Mouse (Mus musculus): ENCODE results near the gene Ccn5.

DNA sequence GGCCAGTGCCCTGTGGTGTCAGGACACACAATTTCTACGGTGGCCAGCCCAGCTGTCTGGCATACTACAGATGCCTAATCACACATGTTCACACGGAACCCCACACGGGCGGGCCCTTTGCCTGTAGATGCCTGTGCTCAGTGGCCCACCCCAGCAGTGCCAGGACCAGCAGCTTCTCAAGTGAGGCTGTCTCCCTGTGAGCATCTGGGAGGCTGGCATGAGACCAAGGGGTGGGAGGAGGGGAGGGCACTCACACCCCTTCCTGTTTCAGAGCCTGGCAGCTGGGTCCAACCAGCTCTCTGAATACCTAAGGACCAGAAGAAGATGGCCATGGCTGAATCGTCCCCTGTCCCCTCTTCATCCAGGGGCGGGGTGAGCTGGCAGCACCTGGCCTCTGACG is 54.8 kb downstream of the Ccn5 start:
- no peak for TF ChIP-seq CTCF (IDR thresholded peaks at IDR 0.05; ENCODE audit: low read depth, low read length)
- TF ChIP-seq POLR2A (IDR thresholded peaks at IDR 0.05; ENCODE audit: borderline replicate concordance, low read depth, low read length): no peak
